Mouse (Mus musculus): Measurements from ENCODE around the gene Rpl26. TPM values are rescaled to one million over a fixed set of nuclear protein-coding genes. Genes with fewer than 3 reads are reported as not detected.
A peak's percentile ranks its signal among the peaks of the same experiment; 100 is the strongest.

Rpl26 gene
- polyA plus RNA-seq, 1 experiment, result 681 TPM

DNA sequence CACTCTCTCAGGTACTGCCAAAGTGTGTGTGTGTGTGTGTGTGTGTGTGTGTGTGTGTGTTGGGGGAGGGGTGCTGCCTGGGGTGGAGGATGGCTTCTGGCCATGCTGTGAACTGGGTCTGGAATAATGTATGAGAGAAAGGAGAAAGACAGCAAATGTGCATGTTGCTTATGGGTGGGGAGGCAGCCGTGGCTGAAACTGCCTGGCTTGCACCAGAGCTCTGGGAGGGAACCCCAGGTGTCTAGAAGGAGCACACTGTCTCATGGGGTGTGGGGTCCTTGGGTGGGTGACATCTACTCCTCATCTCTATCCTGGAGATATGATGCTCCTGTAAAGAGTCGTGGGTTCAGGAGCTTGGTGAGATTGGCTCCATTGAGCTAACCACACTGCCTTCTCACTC, 12.7 kb upstream of the Rpl26 start:
- DNase-seq (ENCODE audit: low read depth in 1 of 2, low spot score in 2 of 2), result no peak
- H3K27me3 ChIP-seq (ENCODE audit: control insufficient read depth, insufficient read depth, low read length), result no peaks in the 10 kb centered on the region
- H3K4me1 ChIP-seq (ENCODE audit: control insufficient read depth, insufficient read depth, insufficient read length), result no peaks in the 10 kb centered on the region
- WGBS, result 67% methylated on average over 2 of the region's 2 CpGs
- H3K36me3 ChIP-seq (ENCODE audit: control insufficient read depth, insufficient read depth, low read length), result no peaks in the 10 kb centered on the region
- H3K27ac ChIP-seq (ENCODE audit: insufficient read depth, low read length), result no peak overlapping the region
- no peak overlapping the region for H3K4me3 ChIP-seq (ENCODE audit: extremely low read depth, insufficient read depth, insufficient read length)
- no peak for TF ChIP-seq CTCF (IDR thresholded peaks at IDR 0.05; ENCODE audit: extremely low read depth, insufficient read depth, insufficient read length, insufficient replicate concordance)
- TF ChIP-seq POLR2A (IDR thresholded peaks at IDR 0.05; ENCODE audit: low read depth, low read length), result no peak

DNA sequence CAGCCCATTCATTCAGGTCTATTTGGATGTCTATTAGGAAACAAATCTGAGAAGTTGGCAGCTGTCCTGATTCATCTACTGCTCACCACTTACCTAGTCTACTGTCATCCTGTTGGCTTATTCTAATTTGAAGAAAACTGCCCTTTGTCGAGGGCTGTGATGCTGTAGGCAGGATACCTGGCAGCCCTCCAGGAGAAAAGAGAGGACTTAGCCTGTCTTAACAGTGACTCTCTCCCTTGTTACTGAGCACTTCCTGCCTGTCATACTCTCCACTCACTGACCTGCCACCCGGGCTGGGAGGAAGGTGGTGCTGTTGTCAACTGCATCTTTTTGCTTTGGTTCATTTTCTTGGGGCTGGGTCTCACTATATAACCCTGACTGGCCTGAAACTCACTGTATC, 10.8 kb upstream of the Rpl26 start:
- Histone ChIP-seq H3K27me3 (ENCODE audit: control insufficient read depth, insufficient read depth, low read length) (no peaks in the 10 kb centered on the region), H3K4me3 (ENCODE audit: extremely low read depth, insufficient read depth, insufficient read length) (no peak overlapping the region), H3K27ac (ENCODE audit: insufficient read depth, low read length) (no peak overlapping the region), H3K4me1 (ENCODE audit: control insufficient read depth, insufficient read depth, insufficient read length) (no peaks in the 10 kb centered on the region), H3K36me3 (ENCODE audit: control insufficient read depth, insufficient read depth, low read length) (no peaks in the 10 kb centered on the region)
- 7% methylated on average over 2 of the region's 2 CpGs for WGBS
- DNase-seq (ENCODE audit: low read depth in 1 of 2, low spot score in 2 of 2), result no peak
- TF ChIP-seq CTCF (IDR thresholded peaks at IDR 0.05; ENCODE audit: extremely low read depth, insufficient read depth, insufficient read length, insufficient replicate concordance) (no peak), POLR2A (IDR thresholded peaks at IDR 0.05; ENCODE audit: low read depth, low read length) (no peak)

DNA sequence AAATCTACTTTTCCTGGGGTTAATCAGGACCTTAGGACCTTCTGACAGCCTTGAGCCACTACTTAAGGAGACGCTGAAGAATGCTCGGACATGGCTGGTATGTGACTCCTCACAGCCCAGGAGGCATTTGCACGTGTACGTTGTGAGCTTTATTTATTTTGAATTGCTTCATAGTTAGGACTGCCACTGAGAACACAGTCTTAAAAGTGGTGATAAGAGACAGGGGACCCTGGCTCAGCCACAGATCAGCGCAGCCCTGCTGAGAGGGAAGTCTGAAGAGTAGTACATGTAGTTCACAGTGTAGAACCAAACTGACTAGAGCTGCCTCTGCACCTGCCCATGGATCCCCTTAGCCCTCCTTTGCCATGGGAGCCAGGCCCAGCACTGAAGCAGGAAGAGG, 9.6 kb upstream of the Rpl26 start:
- no peaks in the 10 kb centered on the region for H3K36me3 ChIP-seq (ENCODE audit: control insufficient read depth, insufficient read depth, low read length)
- no peak overlapping the region for H3K4me3 ChIP-seq (ENCODE audit: extremely low read depth, insufficient read depth, insufficient read length)
- 88% methylated on average over 5 of the region's 5 CpGs for WGBS
- no peak for TF ChIP-seq CTCF (IDR thresholded peaks at IDR 0.05; ENCODE audit: extremely low read depth, insufficient read depth, insufficient read length, insufficient replicate concordance)
- no peak for TF ChIP-seq POLR2A (IDR thresholded peaks at IDR 0.05; ENCODE audit: low read depth, low read length)
- no peaks in the 10 kb centered on the region for H3K27me3 ChIP-seq (ENCODE audit: control insufficient read depth, insufficient read depth, low read length)
- H3K4me1 ChIP-seq (ENCODE audit: control insufficient read depth, insufficient read depth, insufficient read length), result no peaks in the 10 kb centered on the region
- no peak overlapping the region for H3K27ac ChIP-seq (ENCODE audit: insufficient read depth, low read length)
- DNase-seq (ENCODE audit: low read depth in 1 of 2, low spot score in 2 of 2), result no peak

DNA sequence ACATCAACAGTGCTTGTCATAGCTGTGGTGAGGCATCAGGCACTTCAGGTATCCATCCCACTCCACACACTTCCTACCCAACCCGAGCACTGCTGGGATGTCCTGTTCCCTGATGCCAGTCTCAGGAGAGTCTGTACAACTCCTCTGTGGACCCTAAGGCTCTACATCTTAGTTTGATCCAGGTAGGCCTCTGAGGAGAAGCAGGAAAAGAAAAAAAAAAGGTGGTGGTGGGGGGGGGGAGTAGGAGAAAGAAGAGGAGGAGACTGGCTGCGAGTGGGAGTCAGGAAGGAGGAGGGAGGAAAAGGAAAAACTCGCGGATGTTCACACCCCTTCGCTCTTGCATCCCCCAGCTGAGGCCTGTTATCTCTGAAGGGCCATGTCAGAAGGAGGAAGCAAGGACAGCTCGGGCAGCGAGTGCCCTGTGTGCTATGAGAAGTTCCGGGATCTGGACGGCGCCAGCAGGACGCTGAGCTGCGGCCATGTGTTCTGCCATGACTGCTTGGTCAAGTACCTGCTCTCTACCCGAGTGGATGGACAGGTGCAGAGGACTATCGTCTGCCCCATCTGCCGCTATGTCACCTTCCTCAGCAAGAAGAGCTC, 9.1 kb upstream of the Rpl26 start:
- no peak for DNase-seq (ENCODE audit: low read depth in 1 of 2, low spot score in 2 of 2)
- Histone ChIP-seq H3K27me3 (ENCODE audit: control insufficient read depth, insufficient read depth, low read length) (no peaks in the 10 kb centered on the region), H3K27ac (ENCODE audit: insufficient read depth, low read length) (no peak overlapping the region), H3K36me3 (ENCODE audit: control insufficient read depth, insufficient read depth, low read length) (no peaks in the 10 kb centered on the region), H3K4me3 (ENCODE audit: extremely low read depth, insufficient read depth, insufficient read length) (no peak overlapping the region), H3K4me1 (ENCODE audit: control insufficient read depth, insufficient read depth, insufficient read length) (no peaks in the 10 kb centered on the region)
- TF ChIP-seq POLR2A (IDR thresholded peaks at IDR 0.05; ENCODE audit: low read depth, low read length) (no peak), CTCF (IDR thresholded peaks at IDR 0.05; ENCODE audit: extremely low read depth, insufficient read depth, insufficient read length, insufficient replicate concordance) (no peak)
- WGBS, result 74% methylated on average over 15 of the region's 15 CpGs

DNA sequence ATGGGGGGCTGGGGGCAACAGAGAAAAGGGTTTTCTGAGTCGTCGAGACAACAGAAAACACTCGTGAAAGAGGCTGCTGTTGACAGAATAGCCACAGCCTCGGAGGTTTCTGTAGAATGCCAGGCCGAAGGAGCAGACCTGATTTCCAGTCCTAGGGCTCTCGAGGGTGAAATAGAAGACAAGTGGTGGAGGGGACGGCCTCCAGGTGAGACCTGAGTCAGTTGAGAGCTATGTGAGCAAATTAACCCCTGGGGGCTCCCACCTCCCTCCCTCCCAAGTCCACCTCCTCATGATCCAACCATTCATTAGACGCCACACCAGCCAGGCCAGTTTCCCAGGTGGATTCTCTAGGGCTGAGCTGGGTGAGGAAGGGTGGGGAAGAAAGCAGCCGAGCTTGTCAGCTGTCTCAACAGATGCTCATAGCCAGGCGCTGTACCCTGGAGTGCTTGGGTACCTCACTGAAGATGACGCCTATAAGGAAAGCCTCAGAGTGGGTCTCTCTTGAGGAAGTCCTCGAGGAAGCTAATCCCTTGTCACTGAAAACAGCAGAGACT, 7.4 kb upstream of the Rpl26 start:
- H3K4me1 ChIP-seq (ENCODE audit: control insufficient read depth, insufficient read depth, insufficient read length), result no peaks in the 10 kb centered on the region
- no peak overlapping the region for H3K27ac ChIP-seq (ENCODE audit: insufficient read depth, low read length)
- 0 out of 2 replicates have a peak, but pooled peaks cover 2% of the 10 kb centered on the region for H3K27me3 ChIP-seq (ENCODE audit: control insufficient read depth, insufficient read depth, low read length)
- H3K36me3 ChIP-seq (ENCODE audit: control insufficient read depth, insufficient read depth, low read length), result no peaks in the 10 kb centered on the region
- DNase-seq (ENCODE audit: low read depth in 1 of 2, low spot score in 2 of 2), result no peak
- 75% methylated on average over 12 of the region's 12 CpGs for WGBS
- no peak overlapping the region for H3K4me3 ChIP-seq (ENCODE audit: extremely low read depth, insufficient read depth, insufficient read length)
- no peak for TF ChIP-seq CTCF (IDR thresholded peaks at IDR 0.05; ENCODE audit: extremely low read depth, insufficient read depth, insufficient read length, insufficient replicate concordance)
- no peak for TF ChIP-seq POLR2A (IDR thresholded peaks at IDR 0.05; ENCODE audit: low read depth, low read length)

DNA sequence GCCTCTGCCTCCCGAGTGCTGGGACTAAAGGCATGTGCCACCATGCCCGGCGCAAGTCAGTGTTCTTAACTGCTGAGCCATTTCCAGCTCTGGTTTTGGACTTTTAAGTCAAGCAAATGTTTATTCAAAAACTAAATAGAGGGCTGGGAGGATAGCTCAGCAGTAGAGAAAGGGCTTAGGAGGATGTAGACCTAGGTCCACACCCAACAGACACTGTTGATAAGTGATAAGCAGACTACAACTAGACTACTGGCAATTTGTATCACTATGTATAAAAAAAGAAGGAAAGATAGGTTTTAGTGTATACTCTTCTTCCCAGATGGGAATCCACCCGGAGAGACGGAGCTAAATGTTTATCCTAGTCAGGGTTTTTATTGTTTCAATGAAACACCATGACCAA, 5.1 kb upstream of the Rpl26 start:
- TF ChIP-seq POLR2A (IDR thresholded peaks at IDR 0.05; ENCODE audit: low read depth, low read length), result no peak
- TF ChIP-seq CTCF (IDR thresholded peaks at IDR 0.05; ENCODE audit: extremely low read depth, insufficient read depth, insufficient read length, insufficient replicate concordance), result no peak
- DNase-seq (ENCODE audit: low read depth in 1 of 2, low spot score in 2 of 2), result no peak
- WGBS, result 86% methylated on average over 5 of the region's 5 CpGs
- Histone ChIP-seq H3K36me3 (ENCODE audit: control insufficient read depth, insufficient read depth, low read length) (no peaks in the 10 kb centered on the region), H3K4me3 (ENCODE audit: extremely low read depth, insufficient read depth, insufficient read length) (no peak overlapping the region), H3K27ac (ENCODE audit: insufficient read depth, low read length) (no peak overlapping the region; the same call in 1 of the 2 replicates), H3K27me3 (ENCODE audit: control insufficient read depth, insufficient read depth, low read length) (0 out of 2 replicates have a peak, but pooled peaks cover 2% of the 10 kb centered on the region), H3K4me1 (ENCODE audit: control insufficient read depth, insufficient read depth, insufficient read length) (peaks cover 2% of the 10 kb centered on the region; the same call in 1 of the 2 replicates)

DNA sequence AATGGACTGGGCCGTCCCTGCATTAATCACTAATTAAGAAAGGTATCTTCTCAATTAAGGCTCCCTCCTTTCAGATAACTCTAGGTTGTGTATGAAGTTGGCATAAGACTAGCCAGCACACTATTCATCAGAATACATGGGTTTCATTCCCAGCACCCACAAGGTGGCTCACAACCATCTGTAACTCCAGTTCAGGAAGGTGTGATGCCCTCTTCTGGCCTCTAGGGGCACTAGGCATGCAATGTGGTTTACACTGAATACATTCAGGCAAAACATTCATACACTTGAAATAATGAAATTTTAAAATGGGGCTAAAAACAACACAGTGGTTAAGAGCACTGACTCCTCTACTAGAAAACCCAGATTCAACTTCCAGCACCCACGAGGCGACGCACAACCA, 4.3 kb upstream of the Rpl26 start:
- no peaks in the 10 kb centered on the region for H3K36me3 ChIP-seq (ENCODE audit: control insufficient read depth, insufficient read depth, low read length)
- DNase-seq (ENCODE audit: low read depth in 1 of 2, low spot score in 2 of 2), result peak; percentile 37 to 62

More for the DNA sequence above, 4.3 kb upstream of the Rpl26 start:
- Histone ChIP-seq H3K4me1 (ENCODE audit: control insufficient read depth, insufficient read depth, insufficient read length) (peaks cover 2% of the 10 kb centered on the region; the same call in 1 of the 2 replicates), H3K4me3 (ENCODE audit: extremely low read depth, insufficient read depth, insufficient read length) (no peak overlapping the region), H3K27ac (ENCODE audit: insufficient read depth, low read length) (no peak overlapping the region), H3K27me3 (ENCODE audit: control insufficient read depth, insufficient read depth, low read length) (0 out of 2 replicates have a peak, but pooled peaks cover 2% of the 10 kb centered on the region)
- TF ChIP-seq CTCF (IDR thresholded peaks at IDR 0.05; ENCODE audit: extremely low read depth, insufficient read depth, insufficient read length, insufficient replicate concordance) (peak; percentile 25; the same call in 1 of the 2 replicates), POLR2A (IDR thresholded peaks at IDR 0.05; ENCODE audit: low read depth, low read length) (no peak)
- 67% methylated on average over 4 of the region's 4 CpGs for WGBS

All from spleen, adult 2 months (tissue).